Mouse (Mus musculus): ENCODE measurements around the gene Susd3. TPM values are rescaled to one million over a fixed set of nuclear protein-coding genes. Genes with fewer than 3 reads are reported as not detected.

The Susd3 gene
- polyA plus RNA-seq, 1 experiment from 2014 or later, result 0.81 TPM

DNA sequence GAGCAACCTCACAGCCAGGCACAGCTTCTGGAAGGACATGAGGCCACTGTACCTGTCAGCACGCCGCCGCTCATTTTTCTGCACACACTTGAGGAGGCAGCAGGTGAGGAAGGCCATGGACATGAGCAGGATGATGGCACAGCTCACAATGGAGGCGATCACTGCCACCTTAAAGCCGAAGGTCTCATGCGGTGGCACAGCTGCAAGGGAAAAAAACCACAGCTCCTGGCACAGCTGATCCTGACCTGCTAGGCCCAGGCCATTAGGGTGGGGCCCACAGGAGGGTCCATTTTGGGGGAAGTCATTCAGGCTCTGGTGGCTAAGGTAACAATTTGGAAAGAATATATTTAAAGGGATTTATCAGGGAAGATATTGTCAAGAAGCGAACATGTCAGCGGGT, 9.8 kb downstream of the Susd3 start:
- DNase-seq (ENCODE audit: low spot score, missing footprints) (peak; percentile 69), ATAC-seq (ENCODE audit: low FRiP score) (no peak)
- H3K9me3 ChIP-seq (ENCODE audit: control insufficient read depth, low read length), result no peaks in the 10 kb centered on the region
- no peaks in the 10 kb centered on the region for H3K27me3 ChIP-seq (ENCODE audit: control insufficient read depth, insufficient read depth, low read length)
- no peak overlapping the region for H3K4me2 ChIP-seq
- H3K4me3 ChIP-seq (ENCODE audit: low read depth, low read length), result no peak overlapping the region
- no peaks in the 10 kb centered on the region for H3K4me1 ChIP-seq (ENCODE audit: control insufficient read depth, insufficient read depth, low read length)
- no peak overlapping the region for H3K9ac ChIP-seq (ENCODE audit: low read length)
- H3K27ac ChIP-seq (ENCODE audit: low read depth, low read length), result no peak overlapping the region
- 93% methylated on average over 8 of the region's 8 CpGs for WGBS
- no peaks in the 10 kb centered on the region for H3K36me3 ChIP-seq (ENCODE audit: control insufficient read depth, insufficient read depth, low read length)

DNA sequence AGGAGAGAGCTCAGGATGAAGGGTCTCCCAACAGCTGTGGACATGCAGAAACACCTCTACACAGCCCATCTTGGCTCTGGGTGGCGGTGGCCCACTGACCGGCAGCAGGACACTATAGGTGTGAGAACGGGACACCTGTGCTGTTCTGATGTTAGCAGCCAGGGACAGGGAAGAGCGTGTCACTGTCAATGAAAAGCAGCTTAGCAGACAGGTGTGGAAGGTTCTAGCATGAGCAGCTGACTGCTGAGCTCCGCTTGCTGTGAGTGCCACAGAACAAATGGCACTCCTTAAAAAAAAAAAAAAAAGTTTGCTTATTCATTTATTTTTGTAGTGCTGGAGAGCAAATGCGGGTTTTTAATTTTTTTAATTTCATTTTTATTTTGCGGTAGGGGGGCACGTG, 10.9 kb downstream of the Susd3 start:
- 89% methylated on average over 8 of the region's 8 CpGs for WGBS

GRCm38 (mm10) chr13:49234711-49235110, 13.8 kb downstream of the Susd3 start:
- DNase-seq (ENCODE audit: low spot score, missing footprints) (no peak), ATAC-seq (ENCODE audit: low FRiP score) (no peak)
- Histone ChIP-seq H3K4me3 (ENCODE audit: low read depth, low read length) (no peak overlapping the region), H3K4me1 (ENCODE audit: control insufficient read depth, insufficient read depth, low read length) (no peaks in the 10 kb centered on the region), H3K9me3 (ENCODE audit: control insufficient read depth, low read length) (no peaks in the 10 kb centered on the region), H3K9ac (ENCODE audit: low read length) (no peak overlapping the region), H3K36me3 (ENCODE audit: control insufficient read depth, insufficient read depth, low read length) (no peaks in the 10 kb centered on the region), H3K4me2 (no peak overlapping the region), H3K27ac (ENCODE audit: low read depth, low read length) (no peak overlapping the region), H3K27me3 (ENCODE audit: control insufficient read depth, insufficient read depth, low read length) (no peaks in the 10 kb centered on the region)
- WGBS, result 90% methylated on average over 4 of the region's 4 CpGs

More for the DNA sequence above, 10.9 kb downstream of the Susd3 start:
- no peaks in the 10 kb centered on the region for H3K36me3 ChIP-seq (ENCODE audit: control insufficient read depth, insufficient read depth, low read length)
- no peak overlapping the region for H3K4me3 ChIP-seq (ENCODE audit: low read depth, low read length)
- H3K4me2 ChIP-seq, result no peak overlapping the region
- no peaks in the 10 kb centered on the region for H3K27me3 ChIP-seq (ENCODE audit: control insufficient read depth, insufficient read depth, low read length)
- no peak for ATAC-seq (ENCODE audit: low FRiP score)
- no peak for DNase-seq (ENCODE audit: low spot score, missing footprints)
- no peak overlapping the region for H3K9ac ChIP-seq (ENCODE audit: low read length)
- H3K4me1 ChIP-seq (ENCODE audit: control insufficient read depth, insufficient read depth, low read length), result no peaks in the 10 kb centered on the region
- no peaks in the 10 kb centered on the region for H3K9me3 ChIP-seq (ENCODE audit: control insufficient read depth, low read length)
- no peak overlapping the region for H3K27ac ChIP-seq (ENCODE audit: low read depth, low read length)

DNA sequence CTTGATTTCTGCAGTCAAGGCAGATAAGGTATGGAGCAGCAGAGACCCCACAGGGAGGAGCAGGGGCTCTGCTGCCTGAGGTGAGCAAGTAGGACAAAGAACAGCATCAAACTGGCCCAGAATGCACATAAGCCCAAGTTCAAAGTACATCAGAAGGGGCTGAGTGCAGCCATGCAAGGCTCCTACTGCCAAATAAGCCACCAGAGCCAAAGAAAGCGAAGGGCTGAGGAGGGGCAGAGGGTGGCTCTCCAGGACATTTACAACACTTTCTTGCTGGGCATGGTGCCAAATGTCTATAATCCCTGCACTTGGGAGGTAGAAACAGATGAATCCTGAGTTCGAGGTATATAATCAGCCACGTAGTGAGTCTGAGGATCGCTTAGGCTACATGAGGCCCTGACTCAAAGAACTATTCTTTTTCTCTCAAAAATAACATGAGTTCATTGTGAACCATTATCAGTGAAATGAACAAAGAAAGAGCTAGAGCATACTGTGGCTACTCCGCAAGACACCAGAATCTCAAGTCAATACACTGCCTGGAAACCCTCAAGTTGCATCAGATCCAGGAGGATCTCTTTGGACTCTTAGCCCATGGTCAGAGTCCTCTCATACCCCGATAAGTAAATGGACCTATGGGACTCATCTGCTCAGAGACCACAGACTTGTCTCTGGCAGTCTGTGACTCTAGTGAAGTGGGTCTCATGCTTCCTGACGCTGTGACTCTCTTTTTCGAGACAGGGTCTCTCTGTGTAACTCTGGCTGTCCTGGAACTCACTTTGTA, 14.5 kb downstream of the Susd3 start:
- DNase-seq (ENCODE audit: low spot score, missing footprints) (no peak), ATAC-seq (ENCODE audit: low FRiP score) (no peak)
- H3K4me3 ChIP-seq (ENCODE audit: low read depth, low read length), result no peak overlapping the region
- H3K9ac ChIP-seq (ENCODE audit: low read length), result no peak overlapping the region
- no peaks in the 10 kb centered on the region for H3K27me3 ChIP-seq (ENCODE audit: control insufficient read depth, insufficient read depth, low read length)
- no peaks in the 10 kb centered on the region for H3K36me3 ChIP-seq (ENCODE audit: control insufficient read depth, insufficient read depth, low read length)
- H3K4me1 ChIP-seq (ENCODE audit: control insufficient read depth, insufficient read depth, low read length), result no peaks in the 10 kb centered on the region
- WGBS, result 93% methylated on average over 8 of the region's 8 CpGs
- no peak overlapping the region for H3K27ac ChIP-seq (ENCODE audit: low read depth, low read length)
- no peaks in the 10 kb centered on the region for H3K9me3 ChIP-seq (ENCODE audit: control insufficient read depth, low read length)
- H3K4me2 ChIP-seq, result no peak overlapping the region

DNA sequence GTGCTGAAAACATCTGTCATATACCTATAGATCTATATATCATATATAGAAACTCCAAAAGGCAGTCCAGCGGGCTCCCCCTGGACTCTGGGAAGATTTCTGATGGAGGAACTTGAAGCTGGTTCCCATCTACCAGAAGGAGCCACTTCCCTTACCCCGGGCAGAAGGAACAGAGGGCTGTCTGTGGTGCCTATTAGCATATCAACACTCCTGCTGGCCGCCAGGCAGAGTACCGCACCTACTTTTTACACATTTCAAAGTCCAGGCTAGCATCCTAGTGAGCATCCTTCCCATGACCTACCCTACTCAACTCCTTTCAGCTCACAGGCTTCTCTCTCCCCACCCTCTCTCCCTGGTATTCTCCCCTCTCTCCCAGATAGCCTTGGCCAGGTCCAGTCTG, 22.9 kb downstream of the Susd3 start:
- Histone ChIP-seq H3K4me1 (ENCODE audit: control insufficient read depth, insufficient read depth, low read length) (no peaks in the 10 kb centered on the region), H3K9me3 (ENCODE audit: control insufficient read depth, low read length) (no peaks in the 10 kb centered on the region)
- 25% methylated on average over 4 of the region's 4 CpGs for whole genome bisulfite sequencing

DNA sequence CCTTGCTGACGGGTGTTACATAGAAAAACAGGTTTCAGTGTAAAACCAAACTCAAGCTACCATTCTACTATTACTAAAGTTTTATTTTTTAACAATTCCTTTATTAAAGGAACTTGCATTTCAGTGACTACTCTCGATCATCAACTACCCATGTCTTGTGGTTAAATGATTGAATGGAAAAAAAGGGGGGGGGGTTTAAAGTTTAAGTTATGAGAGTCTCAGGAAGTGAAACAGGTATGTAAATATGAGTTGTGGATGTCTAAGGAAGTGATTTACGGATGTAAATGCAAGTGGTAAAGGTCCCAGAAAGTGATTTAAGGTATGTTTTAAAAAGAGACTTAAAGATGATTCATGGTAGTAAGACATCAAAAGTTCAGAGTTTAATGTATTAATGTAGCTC, 23.3 kb downstream of the Susd3 start:
- H3K4me3 ChIP-seq (ENCODE audit: low read depth, low read length), result no peak overlapping the region
- no peak overlapping the region for H3K4me2 ChIP-seq
- WGBS, result 65% methylated on average over 3 of the region's 3 CpGs
- H3K27ac ChIP-seq (ENCODE audit: low read depth, low read length), result no peak overlapping the region
- H3K36me3 ChIP-seq (ENCODE audit: control insufficient read depth, insufficient read depth, low read length), result no peaks in the 10 kb centered on the region
- no peak overlapping the region for H3K9ac ChIP-seq (ENCODE audit: low read length)
- DNase-seq (ENCODE audit: low spot score, missing footprints) (no peak), ATAC-seq (ENCODE audit: low FRiP score) (no peak)
- no peaks in the 10 kb centered on the region for H3K4me1 ChIP-seq (ENCODE audit: control insufficient read depth, insufficient read depth, low read length)
- no peaks in the 10 kb centered on the region for H3K9me3 ChIP-seq (ENCODE audit: control insufficient read depth, low read length)
- H3K27me3 ChIP-seq (ENCODE audit: control insufficient read depth, insufficient read depth, low read length), result no peaks in the 10 kb centered on the region

More for the DNA sequence above, 22.9 kb downstream of the Susd3 start:
- Histone ChIP-seq H3K9ac (ENCODE audit: low read length) (no peak overlapping the region), H3K36me3 (ENCODE audit: control insufficient read depth, insufficient read depth, low read length) (no peaks in the 10 kb centered on the region), H3K4me3 (ENCODE audit: low read depth, low read length) (no peak overlapping the region), H3K4me2 (no peak overlapping the region), H3K27me3 (ENCODE audit: control insufficient read depth, insufficient read depth, low read length) (no peaks in the 10 kb centered on the region), H3K27ac (ENCODE audit: low read depth, low read length) (no peak overlapping the region)
- peak; percentile 73 for DNase-seq (ENCODE audit: low spot score, missing footprints)
- no peak for ATAC-seq (ENCODE audit: low FRiP score)

DNA sequence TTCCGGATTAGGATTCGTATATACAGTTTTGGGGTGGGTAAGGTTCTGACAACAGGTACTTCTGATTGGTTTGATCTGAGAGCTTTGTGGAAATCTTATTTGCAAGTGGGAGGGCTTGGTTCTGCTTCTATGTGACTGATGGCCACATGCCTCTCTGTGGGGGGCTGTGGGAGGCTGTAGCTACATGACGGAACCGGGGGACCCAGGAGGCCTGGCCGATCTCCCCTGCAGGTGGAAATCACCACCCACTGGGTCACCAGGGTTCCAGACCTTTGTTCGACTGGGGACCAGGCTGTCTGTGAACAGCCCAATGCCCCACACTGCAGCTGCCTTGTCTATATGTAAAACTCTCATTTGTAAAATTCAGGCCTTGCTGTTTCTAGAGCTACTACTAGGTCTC, 23.8 kb downstream of the Susd3 start:
- no peak overlapping the region for H3K4me3 ChIP-seq (ENCODE audit: low read depth, low read length)
- WGBS, result 21% methylated on average over 6 of the region's 6 CpGs
- no peak for ATAC-seq (ENCODE audit: low FRiP score)

GRCm38 (mm10) chr13:49224314-49224713, 24.2 kb downstream of the Susd3 start:
- H3K4me3 ChIP-seq (ENCODE audit: low read depth, low read length), result no peak overlapping the region
- H3K27me3 ChIP-seq (ENCODE audit: control insufficient read depth, insufficient read depth, low read length), result no peaks in the 10 kb centered on the region
- no peaks in the 10 kb centered on the region for H3K9me3 ChIP-seq (ENCODE audit: control insufficient read depth, low read length)
- DNase-seq (ENCODE audit: low spot score, missing footprints) (no peak), ATAC-seq (ENCODE audit: low FRiP score) (no peak)
- no peaks in the 10 kb centered on the region for H3K36me3 ChIP-seq (ENCODE audit: control insufficient read depth, insufficient read depth, low read length)
- WGBS, result 15% methylated on average over 10 of the region's 10 CpGs
- H3K4me1 ChIP-seq (ENCODE audit: control insufficient read depth, insufficient read depth, low read length), result no peaks in the 10 kb centered on the region
- no peak overlapping the region for H3K9ac ChIP-seq (ENCODE audit: low read length)
- H3K27ac ChIP-seq (ENCODE audit: low read depth, low read length), result no peak overlapping the region
- no peak overlapping the region for H3K4me2 ChIP-seq

More for the DNA sequence above, 23.8 kb downstream of the Susd3 start:
- no peaks in the 10 kb centered on the region for H3K9me3 ChIP-seq (ENCODE audit: control insufficient read depth, low read length)
- no peak overlapping the region for H3K27ac ChIP-seq (ENCODE audit: low read depth, low read length)
- no peak for DNase-seq (ENCODE audit: low spot score, missing footprints)
- H3K36me3 ChIP-seq (ENCODE audit: control insufficient read depth, insufficient read depth, low read length), result no peaks in the 10 kb centered on the region
- H3K27me3 ChIP-seq (ENCODE audit: control insufficient read depth, insufficient read depth, low read length), result no peaks in the 10 kb centered on the region
- H3K4me2 ChIP-seq, result no peak overlapping the region
- no peaks in the 10 kb centered on the region for H3K4me1 ChIP-seq (ENCODE audit: control insufficient read depth, insufficient read depth, low read length)
- H3K9ac ChIP-seq (ENCODE audit: low read length), result no peak overlapping the region

- DNase-seq (ENCODE audit: low spot score, missing footprints), result peak; percentile 70
- H3K4me1 ChIP-seq (ENCODE audit: control insufficient read depth, insufficient read depth, low read length), result peaks cover 8% of the 10 kb centered on the region
- H3K9me3 ChIP-seq (ENCODE audit: control insufficient read depth, low read length), result no peaks in the 10 kb centered on the region
- no peak overlapping the region for H3K27ac ChIP-seq (ENCODE audit: low read depth, low read length)
- H3K36me3 ChIP-seq (ENCODE audit: control insufficient read depth, insufficient read depth, low read length), result no peaks in the 10 kb centered on the region
- ATAC-seq (ENCODE audit: low FRiP score), result no peak
- WGBS, result 21% methylated on average over 5 of the region's 5 CpGs
- no peak overlapping the region for H3K4me2 ChIP-seq
- H3K9ac ChIP-seq (ENCODE audit: low read length), result no peak overlapping the region
- no peak overlapping the region for H3K4me3 ChIP-seq (ENCODE audit: low read depth, low read length)
- H3K27me3 ChIP-seq (ENCODE audit: control insufficient read depth, insufficient read depth, low read length), result peaks cover 11% of the 10 kb centered on the region
These were observed 27.6 kb downstream of the Susd3 start for GRCm38 (mm10) chr13:49220912-49221311.

All from midbrain, embryonic 11.5 days (tissue).